Mouse (Mus musculus) frontal cortex, postnatal 14 days (tissue): ENCODE measurements around the gene Kcp.

Experiments
- DNase-seq, 2 experiments: peaks; one replicate each; pipeline ENCODE4 v3.0.0; 2022; ENCODE audit warnings: low spot score in 2 of 2

Kcp gene

DNA sequence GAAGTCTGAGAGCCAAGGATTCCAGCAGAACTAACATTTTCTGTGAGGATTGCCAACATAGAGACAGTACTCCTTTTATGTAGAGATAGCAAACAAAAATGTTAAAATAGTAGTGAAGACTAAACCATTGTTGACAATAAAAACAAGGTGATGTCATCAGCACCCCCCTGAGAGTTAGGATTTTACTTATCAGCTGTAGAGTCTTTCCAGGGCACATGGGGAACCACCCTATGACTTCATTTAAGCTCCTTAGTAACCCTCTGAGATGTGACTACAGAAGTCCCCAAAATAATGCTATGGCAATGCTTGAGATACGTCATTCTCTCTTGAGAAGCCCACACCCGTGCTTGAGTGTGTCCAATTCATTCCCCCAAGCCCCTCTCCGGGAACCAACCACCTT lies 44.4 kb downstream of the Kcp start:
- no peak for DNase-seq

DNA sequence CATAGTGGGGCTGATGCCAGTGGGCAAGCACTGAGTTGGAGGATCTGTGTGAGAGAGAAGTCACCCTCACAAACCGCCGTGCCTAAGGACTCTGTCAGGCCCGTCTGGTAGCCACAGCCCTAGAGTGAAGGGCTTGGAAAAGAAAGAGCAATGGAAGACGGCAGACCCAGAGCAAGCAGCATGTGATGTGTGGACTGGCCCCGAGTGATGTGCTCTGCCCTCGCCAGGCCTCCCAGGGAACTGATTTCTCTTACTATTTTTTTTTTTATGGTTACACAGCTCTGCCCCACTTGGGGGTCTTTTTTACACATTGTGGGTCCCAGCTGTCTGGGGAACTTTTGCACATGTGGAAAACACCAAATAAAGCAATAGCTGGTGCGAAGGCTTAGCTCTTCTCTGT lies 46.2 kb downstream of the Kcp start:
- no peak for DNase-seq

DNA sequence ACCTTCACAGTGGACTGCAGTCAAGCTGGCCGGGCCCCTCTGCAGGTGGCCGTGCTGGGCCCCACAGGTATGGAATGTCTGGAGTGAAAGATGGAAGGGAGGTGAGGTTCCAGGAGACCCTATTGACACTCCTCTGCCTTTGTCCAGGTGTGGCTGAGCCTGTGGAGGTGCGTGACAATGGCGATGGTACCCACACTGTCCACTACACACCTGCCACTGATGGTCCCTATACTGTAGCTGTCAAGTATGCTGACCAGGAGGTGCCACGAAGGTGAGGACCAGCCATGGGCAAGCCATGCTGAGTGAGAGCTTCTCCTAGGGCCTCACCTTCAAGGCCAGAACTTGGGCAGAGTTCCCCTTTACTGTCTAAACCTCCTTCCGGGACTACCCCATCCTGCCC lies 57.1 kb downstream of the Kcp start:
- DNase-seq, result no peak

DNA sequence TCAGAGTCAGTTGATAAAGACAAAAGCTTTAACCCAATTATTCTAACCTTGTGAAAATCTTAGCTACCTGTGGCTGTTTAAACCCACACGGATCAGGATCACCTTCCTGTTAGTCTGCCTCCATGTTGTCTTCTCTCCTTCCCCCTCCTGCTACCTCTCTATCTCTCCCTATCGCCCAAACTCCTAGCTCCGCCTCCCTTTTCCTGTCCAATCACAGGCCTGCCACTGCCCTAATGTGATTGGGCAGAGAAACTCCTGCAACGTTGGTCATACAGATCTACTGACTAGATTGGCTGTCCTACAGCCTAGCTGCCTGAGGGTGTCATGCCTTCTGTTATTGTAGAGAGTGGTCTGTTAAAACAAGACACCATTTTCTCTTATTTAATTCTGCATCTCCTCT lies 57.9 kb downstream of the Kcp start:
- DNase-seq, result no peak

DNA sequence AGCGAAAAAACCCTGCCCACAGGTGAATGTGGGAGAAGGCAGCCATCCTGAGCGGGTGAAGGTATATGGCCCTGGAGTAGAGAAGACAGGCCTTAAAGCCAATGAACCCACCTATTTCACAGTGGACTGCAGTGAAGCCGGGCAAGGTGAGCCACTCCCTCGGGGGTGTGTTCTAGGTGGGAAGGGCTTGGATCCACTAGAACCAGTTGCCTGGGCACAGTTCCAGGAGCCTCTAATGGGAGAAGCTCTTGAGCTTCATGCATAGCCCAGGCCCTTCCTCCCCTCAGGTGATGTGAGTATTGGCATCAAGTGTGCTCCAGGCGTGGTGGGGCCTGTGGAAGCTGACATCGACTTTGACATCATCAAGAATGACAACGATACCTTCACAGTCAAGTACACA lies 62.4 kb downstream of the Kcp start:
- no peak for DNase-seq

DNA sequence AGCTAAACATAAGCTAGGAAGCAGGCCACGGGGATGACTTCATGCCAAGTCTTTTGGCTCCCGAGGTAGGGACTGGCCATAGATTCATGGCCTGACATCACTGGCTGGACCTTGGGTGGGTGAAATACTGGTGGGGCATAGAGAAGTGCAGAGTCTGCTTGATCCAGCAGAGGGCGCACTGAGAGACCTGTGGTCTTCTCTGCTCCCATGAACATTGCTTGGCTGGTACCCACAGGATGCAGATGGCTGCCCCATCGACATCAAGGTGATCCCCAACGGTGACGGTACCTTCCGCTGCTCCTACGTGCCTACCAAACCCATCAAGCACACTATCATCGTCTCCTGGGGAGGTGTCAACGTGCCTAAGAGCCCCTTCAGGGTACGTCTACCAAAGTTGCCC lies 63.0 kb downstream of the Kcp start:
- no peak for DNase-seq

DNA sequence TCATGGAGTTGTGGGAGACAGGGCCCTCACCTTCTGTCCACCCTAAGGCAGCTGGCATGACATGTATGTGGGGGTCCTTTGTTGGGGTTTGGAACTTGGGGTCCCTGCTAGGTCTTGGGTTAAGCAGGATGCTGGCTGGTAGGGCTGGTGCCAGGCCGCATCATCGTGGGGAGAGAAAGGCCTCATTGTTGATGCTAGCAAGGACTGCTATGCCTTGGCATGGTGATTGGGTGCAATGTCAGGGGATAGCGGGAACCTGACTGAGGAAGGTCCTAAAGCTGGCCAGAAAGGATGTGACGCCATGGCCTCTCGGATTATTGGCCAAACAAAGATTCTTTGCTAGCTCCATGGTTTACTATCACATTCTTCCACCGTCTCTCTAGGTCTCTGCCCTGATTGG lies 68.0 kb downstream of the Kcp start:
- DNase-seq, result no peak

DNA sequence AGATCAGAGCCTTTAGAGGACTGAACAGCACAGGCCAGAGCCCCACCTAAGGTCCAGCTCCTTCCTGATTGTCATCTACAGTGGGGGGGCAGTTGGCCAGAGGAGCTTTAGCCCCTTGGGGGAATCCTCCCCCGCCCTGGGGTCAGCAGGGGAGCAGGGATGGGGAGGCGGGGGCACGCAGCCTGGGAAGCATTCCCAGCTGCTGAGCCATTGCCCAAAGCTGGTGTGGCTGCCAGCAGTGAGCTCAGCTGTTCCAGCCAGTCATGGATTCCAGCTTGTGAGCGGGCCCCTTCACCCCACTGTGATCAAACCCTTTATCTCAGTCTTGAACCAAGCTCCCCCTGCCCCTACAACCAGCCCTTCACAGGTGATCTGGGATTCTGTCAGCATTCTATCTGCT lies 68.5 kb downstream of the Kcp start:
- DNase-seq, result no peak

DNA sequence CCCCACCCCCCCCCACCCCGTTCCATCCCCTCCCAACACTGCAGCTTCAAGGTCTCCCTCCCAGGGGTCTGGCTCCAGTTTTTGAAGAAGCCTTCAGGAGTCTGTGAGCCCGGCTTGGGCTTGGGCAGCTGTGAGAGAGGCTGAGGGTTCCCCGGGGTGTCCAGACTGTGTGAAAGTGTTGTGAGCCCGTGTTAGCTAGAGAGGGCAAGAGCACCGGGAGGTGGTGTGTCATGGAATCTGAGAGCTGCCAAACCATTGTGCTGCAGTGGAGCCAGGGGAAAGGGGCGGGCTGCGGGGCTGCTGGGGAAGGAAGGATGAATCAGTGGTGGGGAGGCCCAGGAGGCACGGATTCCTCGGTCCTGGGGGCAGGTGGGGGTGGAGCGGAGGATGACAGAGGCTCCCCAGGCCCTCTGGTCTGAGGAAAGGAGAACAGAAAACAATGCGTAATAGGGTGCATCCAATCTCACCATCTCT lies 71.3 kb downstream of the Kcp start:
- DNase-seq, result no peak

DNA sequence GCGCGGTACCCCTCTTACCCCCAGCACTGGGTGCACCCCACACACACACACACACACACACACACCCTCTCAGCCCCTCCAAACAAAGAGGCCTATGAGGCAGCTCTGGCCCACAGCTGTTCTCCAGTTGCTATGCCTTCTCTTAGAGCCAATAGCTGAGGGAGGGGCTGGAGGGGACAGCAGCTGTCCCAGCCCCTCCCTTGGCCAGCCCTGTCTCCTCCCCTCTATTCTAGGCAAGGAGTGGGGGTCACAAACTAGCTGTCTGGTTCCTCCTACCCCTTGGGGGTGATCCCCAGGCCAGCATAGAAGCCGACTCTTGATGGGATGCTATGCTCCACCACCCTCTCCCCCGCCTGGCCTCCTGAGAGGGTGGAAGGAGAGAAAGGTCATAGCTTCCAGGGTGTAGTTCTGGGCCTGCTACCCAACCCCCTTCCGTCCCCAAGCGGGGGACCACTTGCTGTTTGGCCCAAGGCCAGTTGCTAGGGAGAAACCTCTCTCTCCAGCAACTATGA lies 71.8 kb downstream of the Kcp start:
- DNase-seq, result no peak

DNA sequence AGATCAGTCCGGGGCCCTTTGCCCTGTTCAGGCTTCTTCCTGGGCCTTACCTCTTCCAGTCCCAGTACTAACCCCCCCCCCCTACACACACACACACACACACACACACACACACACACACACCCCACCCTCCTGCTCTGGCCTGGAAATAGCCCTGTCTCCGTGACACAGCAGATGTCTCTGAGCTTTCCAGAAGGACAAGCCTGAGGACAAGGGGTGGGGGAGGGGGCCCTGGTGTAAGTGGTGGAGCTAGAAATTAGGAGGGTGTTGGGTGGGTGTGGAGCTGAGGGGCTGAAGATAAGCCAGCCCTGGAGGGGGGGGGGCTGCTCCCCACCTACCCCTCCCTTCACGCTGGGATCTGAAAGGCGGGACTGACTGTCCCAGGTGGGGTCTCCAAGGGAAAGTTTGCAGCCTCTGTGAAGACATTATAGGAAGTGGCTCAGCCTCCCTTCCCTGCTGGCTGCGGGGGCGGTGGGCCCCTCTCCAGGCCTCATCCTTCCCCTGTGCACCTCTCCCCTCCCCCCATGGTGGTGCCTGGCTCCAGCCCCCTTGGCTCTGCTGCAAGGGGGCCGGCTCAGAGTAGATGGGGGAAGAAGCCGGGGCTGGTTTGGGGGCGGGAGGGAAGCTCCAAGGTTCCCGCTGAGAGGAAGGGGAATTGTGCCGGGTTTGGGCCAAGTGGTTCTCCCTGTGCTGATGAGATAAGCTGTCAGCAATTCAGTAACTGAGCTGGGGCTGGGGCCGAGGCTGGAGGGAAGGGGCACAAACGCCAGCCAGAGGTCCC lies 72.7 kb downstream of the Kcp start:
- DNase-seq, result no peak

DNA sequence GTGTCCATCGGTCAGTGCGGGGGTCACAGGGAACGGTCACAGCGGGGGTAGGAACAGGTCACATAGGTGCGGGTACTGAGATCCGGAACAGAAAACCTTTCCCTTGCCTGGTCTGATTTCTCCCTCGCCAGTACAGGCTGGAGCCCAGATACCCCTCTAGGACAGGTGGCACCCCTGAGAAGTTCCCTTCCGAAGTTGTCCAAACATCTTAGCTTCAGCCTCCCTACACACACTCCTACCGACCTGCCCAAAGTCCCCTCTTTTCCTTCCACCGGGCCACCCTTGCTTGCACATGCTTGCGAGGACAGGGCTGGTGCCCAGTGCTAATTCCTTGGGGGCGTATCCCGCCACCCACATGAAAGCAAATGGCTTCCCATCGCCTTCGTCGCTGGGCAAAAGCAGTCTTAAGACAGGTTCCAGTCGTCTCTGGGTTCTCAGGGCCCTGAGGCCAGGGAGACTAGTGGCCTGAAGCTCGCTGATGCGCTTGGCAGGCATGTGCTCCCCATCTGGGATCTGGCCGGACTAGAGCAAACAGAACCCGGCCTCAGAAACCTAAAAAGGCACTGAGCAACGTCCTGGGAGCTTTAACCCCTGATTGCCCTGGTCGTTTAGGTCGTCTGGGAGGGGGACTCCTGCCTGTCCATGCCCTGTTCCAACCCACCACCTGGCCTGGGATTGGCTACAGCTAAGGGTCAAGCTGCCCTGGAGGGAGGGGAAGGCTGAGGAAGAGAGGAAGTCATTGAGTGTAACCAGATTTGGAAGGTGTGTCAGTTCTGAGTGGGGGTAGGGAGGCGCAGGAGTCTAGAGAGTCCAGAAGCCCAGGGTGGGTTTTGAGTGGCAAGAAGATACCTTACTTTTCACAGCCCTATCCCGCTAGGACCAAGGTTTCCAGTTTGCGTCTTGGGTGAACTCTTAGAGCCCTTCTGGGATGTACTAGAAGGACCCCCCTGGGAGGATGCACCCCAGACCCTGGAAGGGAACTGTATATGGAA lies 73.7 kb downstream of the Kcp start:
- DNase-seq, result no peak

DNA sequence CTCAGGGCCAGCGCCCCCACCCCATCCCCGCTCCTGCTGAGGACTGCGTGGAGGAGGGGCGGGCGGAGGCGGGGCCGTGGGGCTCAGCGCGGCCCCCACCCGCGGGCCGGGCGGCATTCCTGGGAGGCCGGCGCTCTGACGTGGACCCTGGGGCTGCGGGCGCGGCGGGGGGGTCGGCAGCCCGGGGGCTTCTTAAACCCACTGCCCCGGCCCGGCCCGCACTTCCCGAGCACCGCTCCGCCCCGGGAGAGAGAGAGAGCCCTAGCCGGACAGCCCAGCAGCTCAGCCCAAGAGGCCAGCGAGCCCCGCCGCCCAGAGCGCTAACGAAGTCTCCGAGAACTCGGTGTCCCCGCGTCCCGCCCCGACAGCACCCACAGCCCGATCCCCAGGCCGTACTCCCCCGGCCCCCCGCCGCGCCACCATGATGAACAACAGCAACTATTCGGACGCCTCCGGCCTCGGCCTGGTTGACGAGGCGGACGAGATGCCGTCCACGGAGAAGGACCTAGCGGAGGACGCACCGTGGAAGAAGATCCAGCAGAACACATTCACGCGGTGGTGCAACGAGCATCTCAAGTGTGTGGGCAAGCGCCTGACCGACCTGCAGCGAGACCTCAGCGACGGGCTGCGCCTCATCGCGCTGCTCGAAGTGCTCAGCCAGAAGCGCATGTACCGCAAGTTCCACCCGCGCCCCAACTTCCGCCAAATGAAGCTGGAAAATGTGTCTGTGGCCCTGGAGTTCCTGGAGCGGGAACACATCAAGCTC lies 74.5 kb downstream of the Kcp start, which contains the start of gene Flnc:
Flnc (plus strand) TSS at position 219 of the 766 bp plus-strand sequence.
- DNase-seq, result no peak

DNA sequence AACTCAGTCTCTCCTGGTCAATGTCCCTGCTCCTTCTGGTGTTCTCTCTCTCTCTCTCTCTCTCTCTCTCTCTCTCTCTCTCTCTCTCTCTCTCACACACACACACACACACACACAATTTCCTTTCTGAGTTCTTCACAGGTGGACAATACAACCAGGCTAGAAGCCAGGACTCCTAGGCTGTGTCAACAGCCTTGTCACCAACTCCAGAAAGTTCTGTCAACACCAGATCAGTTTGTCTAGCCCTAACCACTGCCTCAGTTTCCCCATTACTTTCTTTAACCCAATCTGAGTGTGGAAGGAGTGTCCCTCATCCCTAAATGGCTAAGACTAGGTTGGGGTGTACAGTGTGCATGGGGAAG lies 75.1 kb downstream of the Kcp start:
- DNase-seq, result no peak

DNA sequence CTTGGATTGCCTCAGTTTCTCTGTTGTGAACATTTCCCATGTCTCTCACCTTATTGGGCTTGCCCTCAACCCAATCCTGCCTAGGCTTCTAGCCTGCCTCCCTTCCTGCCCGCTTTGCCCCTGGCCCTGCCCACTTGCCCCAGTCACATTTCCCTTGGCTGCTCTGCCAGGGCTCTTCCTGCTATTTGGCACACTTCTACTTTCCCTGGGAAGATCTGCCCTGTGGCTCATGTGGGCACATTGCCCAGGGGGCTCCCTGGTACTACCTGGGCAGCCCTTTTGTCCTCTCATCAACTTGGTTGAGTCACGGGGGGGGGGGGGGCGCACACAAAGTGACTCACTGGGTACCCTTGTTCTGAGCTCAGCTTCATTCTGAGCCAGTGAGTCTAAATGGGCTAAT lies 75.6 kb downstream of the Kcp start:
- DNase-seq, result no peak

DNA sequence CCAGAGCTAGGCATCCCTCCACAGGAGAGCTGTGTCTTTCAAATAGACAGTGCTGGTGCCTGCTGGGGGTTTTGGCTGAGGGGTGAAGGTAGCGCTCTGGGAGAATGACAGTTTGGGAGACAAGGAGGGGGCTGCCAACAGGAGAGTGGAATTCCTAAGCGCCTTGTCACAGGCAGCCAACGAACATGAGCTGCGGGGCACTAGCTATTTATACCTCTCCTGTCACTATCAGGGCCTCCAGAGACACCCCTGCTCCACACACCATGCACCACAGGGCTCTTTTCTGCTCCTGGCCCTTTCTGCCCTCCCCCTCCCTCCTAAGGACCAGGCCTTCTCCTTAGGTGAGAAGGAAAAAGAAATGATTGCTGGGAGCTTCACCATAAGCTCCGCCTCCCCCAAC lies 76.3 kb downstream of the Kcp start:
- no peak for DNase-seq

DNA sequence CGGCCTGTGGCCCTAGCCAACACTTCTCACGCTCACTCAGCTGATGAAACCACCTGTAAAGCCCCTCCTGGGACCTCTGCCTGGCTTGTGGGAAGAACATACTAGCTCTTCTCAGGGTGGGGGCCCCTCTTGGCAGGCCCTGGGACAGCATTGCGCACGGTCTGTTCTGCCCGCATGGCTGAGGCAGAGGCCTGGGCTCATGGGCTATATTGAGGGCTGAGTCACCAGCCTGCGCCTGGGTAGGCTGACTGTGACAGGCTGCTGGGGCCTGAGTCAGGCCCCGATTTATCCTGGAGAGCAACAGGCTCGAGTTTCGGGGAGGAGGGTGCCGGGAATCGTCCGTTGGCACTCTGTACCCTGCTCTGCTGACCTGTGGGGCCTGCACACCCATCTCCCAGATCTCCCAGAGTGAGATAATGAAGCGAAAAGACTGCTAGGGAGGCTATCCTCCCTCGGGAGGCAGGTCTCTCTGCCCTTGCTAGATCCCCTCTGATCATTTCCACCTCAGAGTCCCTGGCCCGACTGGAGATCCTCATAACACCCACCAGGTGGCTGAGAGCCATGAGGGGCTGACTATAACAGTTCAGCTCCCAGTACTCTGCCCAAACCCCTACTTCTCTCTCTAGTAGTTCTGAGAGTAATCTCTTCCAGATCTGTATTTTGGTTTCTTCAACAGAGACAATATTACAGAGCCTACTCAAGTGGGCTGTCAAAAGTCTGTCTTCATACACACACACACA lies 76.9 kb downstream of the Kcp start:
- no peak for DNase-seq

DNA sequence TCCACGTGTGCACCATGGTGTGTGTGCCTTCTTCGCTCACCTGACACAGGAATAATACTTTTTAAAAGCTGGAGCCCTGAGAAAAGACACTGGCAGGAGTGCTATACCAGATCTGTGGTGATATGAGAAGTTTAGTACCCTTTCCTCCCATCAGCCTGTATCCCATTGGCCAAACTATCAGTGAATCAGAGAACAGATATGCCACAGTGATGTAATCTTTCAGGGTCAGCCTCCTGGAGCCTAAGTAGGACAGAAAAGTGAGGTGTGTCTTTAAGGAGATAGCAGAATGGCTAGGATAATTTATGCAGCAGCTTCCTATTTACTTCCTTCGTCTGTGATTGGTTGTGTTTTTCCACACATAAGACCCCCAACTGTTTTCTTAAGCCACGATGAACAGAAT lies 79.6 kb downstream of the Kcp start:
- DNase-seq, result no peak

DNA sequence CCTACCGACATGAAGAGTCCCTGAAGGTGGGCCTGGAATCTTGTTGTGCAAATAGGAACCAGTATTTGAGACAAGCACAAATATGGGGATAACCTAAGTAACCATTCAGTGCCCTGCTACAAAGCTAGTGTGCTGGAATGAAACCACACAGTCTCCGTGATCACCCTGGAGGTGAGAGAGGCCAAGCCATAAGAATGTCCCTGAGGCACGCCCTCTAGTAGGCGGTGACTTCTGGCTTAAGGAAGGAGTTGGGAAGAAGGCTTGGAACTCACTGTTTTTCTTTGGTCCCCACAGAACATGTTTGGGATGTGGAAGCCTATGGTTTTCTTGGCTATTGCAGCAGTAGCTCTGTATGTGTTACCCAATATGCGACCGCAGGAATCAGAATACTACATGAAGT lies 81.4 kb downstream of the Kcp start:
- DNase-seq, result no peak

DNA sequence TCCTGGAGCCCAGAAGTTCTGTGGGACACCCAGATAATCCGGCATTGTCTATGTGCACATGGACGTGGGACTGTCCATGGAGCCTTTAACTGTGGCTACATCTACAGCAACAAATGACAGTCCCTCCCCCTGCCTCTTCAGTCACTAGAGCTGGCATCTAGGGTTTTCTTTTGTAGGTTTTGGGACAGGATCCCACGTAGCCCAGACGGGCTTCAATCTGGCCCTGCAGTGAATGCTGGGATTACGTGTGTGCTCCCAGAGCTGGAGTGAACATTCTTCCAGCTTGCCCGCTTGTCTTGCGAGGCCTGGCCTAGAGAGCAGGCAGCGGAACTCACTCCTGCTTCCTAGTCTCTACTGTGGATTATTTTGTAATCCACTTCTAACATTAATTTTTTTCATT lies 82.6 kb downstream of the Kcp start:
- DNase-seq, result no peak
